Mouse (Mus musculus): ENCODE results near the gene 1700029H14Rik. TPM values are rescaled to one million over a fixed set of nuclear protein-coding genes. Genes with fewer than 3 reads are reported as not detected.

The 1700029H14Rik gene
- not detected in 2 replicates for polyA plus RNA-seq (2016; fragmentation: Nextera tagmentation; extraction: Ambion mirVana)

GRCm38 (mm10) chr8:13562118-13562517 lies at the start of gene 1700029H14Rik:
1700029H14Rik (minus strand) TSS chr8:13562461.
- Histone ChIP-seq H3K4me1 (no peaks in the 10 kb centered on the region), H3K27ac (no peak within 1 kb of the TSS), H3K9me3 (replicated peaks) (no peaks in the 10 kb centered on the region), H3K36me3 (no peaks in the 10 kb centered on the region), H3K4me2 (replicated peaks) (no peak within 1 kb of the TSS), H3K27me3 (no peaks in the 10 kb centered on the region), H3K4me3 (no peak within 1 kb of the TSS), H3K9ac (no peak within 1 kb of the TSS)
- no peak for ATAC-seq (ENCODE audit: low FRiP score)
- WGBS: 44% methylated on average over 13 of the region's 13 CpGs

- peaks cover 7% of the 10 kb centered on the region; the same call in 1 of the 2 replicates for H3K4me1 ChIP-seq
- peaks cover 19% of the 10 kb centered on the region for H3K36me3 ChIP-seq
- no peak for ATAC-seq (ENCODE audit: low FRiP score)
- H3K4me2 ChIP-seq (replicated peaks): no peak overlapping the region
- 94% methylated on average over 12 of the region's 12 CpGs for WGBS
- H3K4me3 ChIP-seq: no peak overlapping the region
- H3K9me3 ChIP-seq (replicated peaks): 0 out of 2 replicates have a peak, but pooled peaks cover 3% of the 10 kb centered on the region
- no peak overlapping the region for H3K27ac ChIP-seq
- H3K9ac ChIP-seq: no peak overlapping the region
- H3K27me3 ChIP-seq: no peaks in the 10 kb centered on the region
These were observed 49.4 kb upstream of the 1700029H14Rik start for GRCm38 (mm10) chr8:13611702-13612101.

DNA sequence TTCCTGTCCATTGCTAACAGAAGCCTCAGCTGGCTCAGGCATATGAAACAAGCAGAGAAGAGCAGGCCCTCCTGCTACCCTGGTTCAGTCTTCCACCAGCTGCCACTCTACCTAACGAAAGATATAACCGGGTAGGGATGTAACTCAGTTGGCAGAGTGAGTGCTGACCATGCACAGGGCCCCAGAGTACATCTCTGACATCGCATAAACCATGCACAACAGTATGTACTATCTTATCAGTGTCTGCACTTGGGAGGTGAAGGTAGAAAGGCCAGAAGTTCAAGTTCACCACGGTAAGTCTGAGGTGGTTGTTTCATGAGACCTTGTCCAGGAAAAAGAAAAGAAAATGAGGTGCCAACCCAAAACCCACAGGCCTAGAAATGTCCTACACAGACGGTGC lies 47.7 kb upstream of the 1700029H14Rik start:
- Histone ChIP-seq H3K27me3 (no peaks in the 10 kb centered on the region), H3K4me2 (replicated peaks) (no peak overlapping the region), H3K4me1 (peaks cover 7% of the 10 kb centered on the region; the same call in 1 of the 2 replicates), H3K27ac (no peak overlapping the region), H3K9me3 (replicated peaks) (0 out of 2 replicates have a peak, but pooled peaks cover 3% of the 10 kb centered on the region), H3K4me3 (no peak overlapping the region), H3K36me3 (peaks cover 26% of the 10 kb centered on the region), H3K9ac (no peak overlapping the region)
- no peak for ATAC-seq (ENCODE audit: low FRiP score)
- WGBS: 85% methylated on average over 5 of the region's 5 CpGs

GRCm38 (mm10) chr8:13608946-13609345 lies 46.7 kb upstream of the 1700029H14Rik start:
- H3K27ac ChIP-seq: no peak overlapping the region
- peaks cover 25% of the 10 kb centered on the region for H3K36me3 ChIP-seq
- no peak overlapping the region for H3K9ac ChIP-seq
- no peak overlapping the region for H3K4me3 ChIP-seq
- no peaks in the 10 kb centered on the region for H3K27me3 ChIP-seq
- no peak for ATAC-seq (ENCODE audit: low FRiP score)
- H3K4me2 ChIP-seq (replicated peaks): no peak overlapping the region
- H3K4me1 ChIP-seq: 0 out of 2 replicates have a peak, but pooled peaks cover 3% of the 10 kb centered on the region
- H3K9me3 ChIP-seq (replicated peaks): 0 out of 2 replicates have a peak, but pooled peaks cover 3% of the 10 kb centered on the region
- WGBS: 92% methylated on average over 6 of the region's 6 CpGs

GRCm38 (mm10) chr8:13605920-13606480 lies 43.7 kb upstream of the 1700029H14Rik start:
- H3K9me3 ChIP-seq (replicated peaks): no peaks in the 10 kb centered on the region
- no peak for ATAC-seq (ENCODE audit: low FRiP score)
- H3K4me2 ChIP-seq (replicated peaks): no peak overlapping the region
- H3K27ac ChIP-seq: no peak overlapping the region
- H3K4me1 ChIP-seq: no peaks in the 10 kb centered on the region
- 83% methylated on average over 7 of the region's 7 CpGs for WGBS
- no peak overlapping the region for H3K4me3 ChIP-seq
- H3K36me3 ChIP-seq: peaks cover 7% of the 10 kb centered on the region; the same call in 1 of the 2 replicates
- H3K9ac ChIP-seq: no peak overlapping the region
- no peaks in the 10 kb centered on the region for H3K27me3 ChIP-seq

DNA sequence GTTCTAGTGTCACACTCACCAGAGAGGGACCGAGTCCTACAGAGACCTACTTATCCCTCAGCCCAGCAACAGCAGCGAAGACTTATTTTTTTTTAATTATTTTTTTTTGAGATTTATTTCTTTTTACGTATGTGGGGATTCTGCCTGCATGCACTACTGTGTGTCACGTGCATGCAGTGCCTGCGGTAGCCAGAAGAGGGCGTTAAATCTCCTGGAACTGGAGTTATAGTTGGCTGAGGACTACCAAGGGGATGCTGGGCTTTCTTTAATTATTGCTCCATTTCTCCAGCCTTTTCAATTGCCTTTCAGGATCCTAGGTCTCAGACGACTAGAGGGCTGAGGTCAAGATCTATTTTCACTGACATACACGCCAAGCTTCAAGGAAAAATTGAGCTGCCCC lies 40.4 kb upstream of the 1700029H14Rik start:
- H3K4me3 ChIP-seq: no peak overlapping the region
- peaks cover 11% of the 10 kb centered on the region for H3K36me3 ChIP-seq
- 48% methylated on average over 8 of the region's 8 CpGs for WGBS
- H3K4me2 ChIP-seq (replicated peaks): no peak overlapping the region
- H3K4me1 ChIP-seq: no peaks in the 10 kb centered on the region
- no peak overlapping the region for H3K27ac ChIP-seq
- no peaks in the 10 kb centered on the region for H3K27me3 ChIP-seq
- no peak for ATAC-seq (ENCODE audit: low FRiP score)
- no peaks in the 10 kb centered on the region for H3K9me3 ChIP-seq (replicated peaks)
- no peak overlapping the region for H3K9ac ChIP-seq

- 91% methylated on average over 11 of the region's 11 CpGs for WGBS
- Histone ChIP-seq H3K27ac (no peak overlapping the region), H3K4me2 (replicated peaks) (no peak overlapping the region), H3K4me1 (no peaks in the 10 kb centered on the region), H3K4me3 (no peak overlapping the region), H3K9me3 (replicated peaks) (no peaks in the 10 kb centered on the region), H3K36me3 (peaks cover 25% of the 10 kb centered on the region), H3K9ac (no peak overlapping the region), H3K27me3 (no peaks in the 10 kb centered on the region)
- no peak for ATAC-seq (ENCODE audit: low FRiP score)
These were observed 38.9 kb upstream of the 1700029H14Rik start for GRCm38 (mm10) chr8:13601166-13601565.

- Histone ChIP-seq H3K4me2 (replicated peaks) (no peak overlapping the region), H3K36me3 (peaks cover 26% of the 10 kb centered on the region), H3K4me1 (no peaks in the 10 kb centered on the region), H3K9me3 (replicated peaks) (no peaks in the 10 kb centered on the region), H3K27me3 (no peaks in the 10 kb centered on the region), H3K4me3 (no peak overlapping the region), H3K27ac (no peak overlapping the region), H3K9ac (no peak overlapping the region)
- no peak for ATAC-seq (ENCODE audit: low FRiP score)
- WGBS: 87% methylated on average over 10 of the region's 10 CpGs
These were observed 38.5 kb upstream of the 1700029H14Rik start for GRCm38 (mm10) chr8:13600716-13601115.

DNA sequence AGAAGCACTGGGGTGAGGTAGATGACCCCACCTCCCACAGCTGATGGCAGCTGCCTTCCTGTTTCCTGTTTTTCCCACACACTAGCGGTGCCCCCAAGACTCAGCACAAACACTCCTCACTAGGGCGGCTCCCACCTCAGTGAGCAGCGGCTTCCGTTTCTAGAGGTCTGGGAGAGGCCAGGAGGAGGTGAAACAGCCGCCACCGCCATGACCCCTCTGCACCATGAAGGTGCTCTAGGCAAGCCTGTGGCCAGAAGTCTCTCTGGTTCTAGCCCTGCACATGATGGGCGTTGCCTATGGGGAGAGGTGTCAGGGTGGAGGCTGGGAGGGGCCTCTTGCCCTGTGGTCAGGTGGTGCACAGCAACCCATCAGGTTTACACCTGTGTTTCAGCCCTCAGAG lies 37.9 kb upstream of the 1700029H14Rik start:
- no peaks in the 10 kb centered on the region for H3K4me1 ChIP-seq
- H3K4me3 ChIP-seq: no peak overlapping the region
- 84% methylated on average over 7 of the region's 7 CpGs for WGBS
- H3K36me3 ChIP-seq: peaks cover 21% of the 10 kb centered on the region
- no peak for ATAC-seq (ENCODE audit: low FRiP score)
- H3K27me3 ChIP-seq: no peaks in the 10 kb centered on the region
- H3K9ac ChIP-seq: no peak overlapping the region
- H3K9me3 ChIP-seq (replicated peaks): no peaks in the 10 kb centered on the region
- H3K4me2 ChIP-seq (replicated peaks): no peak overlapping the region
- no peak overlapping the region for H3K27ac ChIP-seq

- no peak for ATAC-seq (ENCODE audit: low FRiP score)
- peaks cover 21% of the 10 kb centered on the region for H3K36me3 ChIP-seq
- WGBS: 91% methylated on average over 6 of the region's 6 CpGs
These were observed 35.5 kb upstream of the 1700029H14Rik start for GRCm38 (mm10) chr8:13597777-13598176.

DNA sequence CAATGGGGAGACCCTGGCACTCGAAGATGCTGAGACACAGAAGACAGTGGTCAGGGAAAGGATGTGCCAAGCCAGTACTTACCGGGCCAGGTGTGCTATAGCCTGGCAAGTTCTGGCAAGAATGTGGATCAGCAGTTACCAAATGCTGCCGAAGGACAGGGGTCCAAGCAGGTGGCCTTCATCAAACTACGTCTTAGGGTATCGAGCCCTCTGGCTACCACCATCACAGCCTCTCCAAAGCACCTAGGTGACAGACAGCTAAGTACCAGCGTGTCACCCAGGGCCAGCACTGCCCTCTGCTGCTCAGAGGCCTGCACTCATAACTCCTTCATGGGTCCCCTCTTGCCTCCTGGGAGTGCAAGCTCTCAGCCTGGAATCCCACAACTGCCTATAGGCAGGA lies 33.6 kb upstream of the 1700029H14Rik start:
- no peak overlapping the region for H3K4me2 ChIP-seq (replicated peaks)
- no peak overlapping the region for H3K9ac ChIP-seq
- H3K4me1 ChIP-seq: no peaks in the 10 kb centered on the region
- no peak overlapping the region for H3K4me3 ChIP-seq
- peaks cover 21% of the 10 kb centered on the region for H3K36me3 ChIP-seq
- WGBS: 88% methylated on average over 6 of the region's 6 CpGs
- ATAC-seq (ENCODE audit: low FRiP score): no peak
- H3K27ac ChIP-seq: no peak overlapping the region
- no peaks in the 10 kb centered on the region for H3K27me3 ChIP-seq
- H3K9me3 ChIP-seq (replicated peaks): no peaks in the 10 kb centered on the region

More at GRCm38 (mm10) chr8:13597777-13598176, 35.5 kb upstream of the 1700029H14Rik start:
- H3K4me1 ChIP-seq: no peaks in the 10 kb centered on the region
- no peak overlapping the region for H3K4me2 ChIP-seq (replicated peaks)
- H3K4me3 ChIP-seq: no peak overlapping the region
- no peak overlapping the region for H3K9ac ChIP-seq
- no peak overlapping the region for H3K27ac ChIP-seq
- H3K27me3 ChIP-seq: no peaks in the 10 kb centered on the region
- no peaks in the 10 kb centered on the region for H3K9me3 ChIP-seq (replicated peaks)

- peaks cover 21% of the 10 kb centered on the region for H3K36me3 ChIP-seq
- H3K9ac ChIP-seq: no peak overlapping the region
- H3K4me2 ChIP-seq (replicated peaks): no peak overlapping the region
- no peak overlapping the region for H3K27ac ChIP-seq
- H3K4me3 ChIP-seq: no peak overlapping the region
- WGBS: 86% methylated on average over 11 of the region's 11 CpGs
- H3K27me3 ChIP-seq: no peaks in the 10 kb centered on the region
- no peaks in the 10 kb centered on the region for H3K9me3 ChIP-seq (replicated peaks)
- ATAC-seq (ENCODE audit: low FRiP score): no peak
- H3K4me1 ChIP-seq: no peaks in the 10 kb centered on the region
These were observed 32.6 kb upstream of the 1700029H14Rik start for GRCm38 (mm10) chr8:13594884-13595323.

GRCm38 (mm10) chr8:13593340-13593739 lies 31.1 kb upstream of the 1700029H14Rik start:
- Histone ChIP-seq H3K9ac (no peak overlapping the region), H3K4me3 (no peak overlapping the region), H3K4me2 (replicated peaks) (no peak overlapping the region), H3K4me1 (no peaks in the 10 kb centered on the region), H3K9me3 (replicated peaks) (no peaks in the 10 kb centered on the region), H3K27ac (no peak overlapping the region), H3K27me3 (no peaks in the 10 kb centered on the region), H3K36me3 (peaks cover 21% of the 10 kb centered on the region)
- WGBS: 87% methylated on average over 8 of the region's 8 CpGs
- no peak for ATAC-seq (ENCODE audit: low FRiP score)
